Mouse (Mus musculus) stomach, embryonic 15.5 days (tissue): ENCODE results near the gene Ppp1r1c. TPM values are rescaled to one million over a fixed set of nuclear protein-coding genes. Genes with fewer than 3 reads are reported as not detected.

ENCODE experiments used
- ATAC-seq: fragments of 200-750 bp; cut with Nextera tagmentation; 2 replicates; pipeline ENCODE4 v1.8.0; 2017; ENCODE audit warnings: low read depth, moderate number of reproducible peaks, moderate TSS enrichment; ENCODE audit not compliant: insufficient read depth, low FRiP score
- H3K27ac ChIP-seq: fragments of 300-500 bp; sonication (generic); 2 replicates; pipeline ENCODE4 v1.5.1; 2015; ENCODE audit warnings: mild to moderate bottlenecking, inconsistent platforms
- H3K27me3 ChIP-seq: fragments of 300-500 bp; sonication (generic); replicated peaks from 2 replicates; pipeline ENCODE4 v1.6.1; 2015; ENCODE audit warnings: inconsistent platforms
- H3K36me3 ChIP-seq: fragments of 300-500 bp; sonication (generic); 2 replicates; pipeline ENCODE4 v1.6.1; 2015; ENCODE audit warnings: inconsistent platforms
- H3K4me1 ChIP-seq: fragments of 300-500 bp; sonication (generic); 2 replicates; pipeline ENCODE4 v1.6.1; 2015; ENCODE audit warnings: inconsistent platforms
- H3K4me2 ChIP-seq: fragments of 300-500 bp; sonication (generic); 2 replicates; pipeline ENCODE4 v1.6.1; 2015; ENCODE audit warnings: mild to moderate bottlenecking, inconsistent platforms
- H3K4me3 ChIP-seq: fragments of 300-500 bp; sonication (generic); replicated peaks from 2 replicates; pipeline ENCODE4 v1.5.1; 2015; ENCODE audit warnings: inconsistent platforms
- H3K9ac ChIP-seq: fragments of 300-500 bp; sonication (generic); 2 replicates; pipeline ENCODE4 v1.6.1; 2015; ENCODE audit warnings: inconsistent platforms
- H3K9me3 ChIP-seq: fragments of 300-500 bp; sonication (generic); 2 replicates; pipeline ENCODE4 v1.6.1; 2016; ENCODE audit warnings: inconsistent platforms
- WGBS: fragments of 180-500 bp; shearing (Covaris S2); methylation state at CpG from one replicate; pipeline ENCODE4 v1.1.7; 2015; 5-methylcytosine and 5-hydroxymethylcytosine counted together
- polyA plus RNA-seq: library from polyadenylated mRNA; unstranded; fragments of >200 nt; fragmentation: Nextera tagmentation; extraction: Ambion mirVana; gene quantifications from 2 replicates; pipeline ENCODE4 v1.2.1, GENCODE M21; 2015

Ppp1r1c gene
- polyA plus RNA-seq, result not detected in 2 replicates

GRCm38 (mm10) chr2:79707575-79707974, at the start of gene Ppp1r1c:
Ppp1r1c (plus strand) TSS chr2:79707780.
- Histone ChIP-seq H3K27ac (no peak within 1 kb of the TSS), H3K4me1 (no peaks in the 10 kb centered on the region), H3K4me3 (no peak within 1 kb of the TSS), H3K9ac (no peak within 1 kb of the TSS), H3K9me3 (no peaks in the 10 kb centered on the region), H3K36me3 (no peaks in the 10 kb centered on the region), H3K4me2 (no peak within 1 kb of the TSS), H3K27me3 (no peaks in the 10 kb centered on the region)
- WGBS, result 80% methylated on average over 6 of the region's 6 CpGs
- ATAC-seq, result no peak

- Histone ChIP-seq H3K4me3 (no peak overlapping the region), H3K36me3 (peaks cover 43% of the 10 kb centered on the region), H3K4me2 (no peak overlapping the region), H3K4me1 (no peaks in the 10 kb centered on the region), H3K27ac (no peak overlapping the region), H3K9me3 (no peaks in the 10 kb centered on the region), H3K27me3 (no peaks in the 10 kb centered on the region), H3K9ac (no peak overlapping the region)
- WGBS, result 90% methylated on average over 12 of the region's 12 CpGs
- no peak for ATAC-seq
Measured at GRCm38 (mm10) chr2:79660417-79661185, 47.0 kb upstream of the Ppp1r1c start.

GRCm38 (mm10) chr2:79661486-79662104, 46.0 kb upstream of the Ppp1r1c start:
- ATAC-seq, result no peak
- H3K9ac ChIP-seq, result no peak overlapping the region
- no peak overlapping the region for H3K27ac ChIP-seq
- no peaks in the 10 kb centered on the region for H3K4me1 ChIP-seq
- H3K9me3 ChIP-seq, result no peaks in the 10 kb centered on the region
- H3K36me3 ChIP-seq, result peaks cover 42% of the 10 kb centered on the region
- no peak overlapping the region for H3K4me2 ChIP-seq
- H3K27me3 ChIP-seq, result no peaks in the 10 kb centered on the region
- H3K4me3 ChIP-seq, result no peak overlapping the region
- WGBS, result 70% methylated on average over 7 of the region's 7 CpGs

- Histone ChIP-seq H3K27me3 (no peaks in the 10 kb centered on the region), H3K9me3 (no peaks in the 10 kb centered on the region), H3K4me1 (no peaks in the 10 kb centered on the region), H3K4me2 (no peak overlapping the region), H3K9ac (no peak overlapping the region), H3K27ac (no peak overlapping the region; the same call in 1 of the 2 replicates), H3K4me3 (no peak overlapping the region), H3K36me3 (peaks cover 26% of the 10 kb centered on the region)
- ATAC-seq, result no peak
- 74% methylated on average over 3 of the region's 3 CpGs for WGBS
Measured at GRCm38 (mm10) chr2:79664532-79665286, 42.9 kb upstream of the Ppp1r1c start.

- no peak for ATAC-seq
- H3K4me3 ChIP-seq, result no peak overlapping the region
- no peak overlapping the region for H3K4me2 ChIP-seq
- peak overlapping the region; percentile 28; the same call in 1 of the 2 replicates for H3K27ac ChIP-seq
- H3K9me3 ChIP-seq, result no peaks in the 10 kb centered on the region
- WGBS, result 45% methylated on average over 3 of the region's 3 CpGs
- no peaks in the 10 kb centered on the region for H3K27me3 ChIP-seq
- H3K4me1 ChIP-seq, result no peaks in the 10 kb centered on the region
- no peak overlapping the region for H3K9ac ChIP-seq
- peaks cover 24% of the 10 kb centered on the region for H3K36me3 ChIP-seq
Measured at GRCm38 (mm10) chr2:79665492-79665891, 42.1 kb upstream of the Ppp1r1c start.

- no peaks in the 10 kb centered on the region for H3K9me3 ChIP-seq
- no peak overlapping the region for H3K27ac ChIP-seq
- H3K4me3 ChIP-seq, result no peak overlapping the region
- no peak for ATAC-seq
- H3K36me3 ChIP-seq, result peaks cover 8% of the 10 kb centered on the region; the same call in 1 of the 2 replicates
- no peak overlapping the region for H3K4me2 ChIP-seq
- WGBS, result 89% methylated on average over 3 of the region's 3 CpGs
- H3K27me3 ChIP-seq, result no peaks in the 10 kb centered on the region
- no peak overlapping the region for H3K9ac ChIP-seq
- no peaks in the 10 kb centered on the region for H3K4me1 ChIP-seq
Measured at GRCm38 (mm10) chr2:79675266-79675665, 32.3 kb upstream of the Ppp1r1c start.

- Histone ChIP-seq H3K9ac (no peak overlapping the region), H3K4me1 (no peaks in the 10 kb centered on the region), H3K27me3 (no peaks in the 10 kb centered on the region), H3K9me3 (no peaks in the 10 kb centered on the region), H3K4me3 (no peak overlapping the region), H3K27ac (no peak overlapping the region), H3K36me3 (no peaks in the 10 kb centered on the region), H3K4me2 (no peak overlapping the region)
- ATAC-seq, result no peak
- 36% methylated on average over 1 of the region's 1 CpGs for WGBS
Measured at GRCm38 (mm10) chr2:79677663-79678257, 29.8 kb upstream of the Ppp1r1c start.

- Histone ChIP-seq H3K4me1 (no peaks in the 10 kb centered on the region), H3K4me3 (no peak overlapping the region), H3K9me3 (no peaks in the 10 kb centered on the region), H3K36me3 (no peaks in the 10 kb centered on the region), H3K27ac (no peak overlapping the region), H3K4me2 (no peak overlapping the region), H3K27me3 (no peaks in the 10 kb centered on the region), H3K9ac (no peak overlapping the region)
- ATAC-seq, result no peak
- 50% methylated on average over 4 of the region's 4 CpGs for WGBS
Measured at GRCm38 (mm10) chr2:79681672-79682071, 25.9 kb upstream of the Ppp1r1c start.

- no peaks in the 10 kb centered on the region for H3K9me3 ChIP-seq
- no peak overlapping the region for H3K9ac ChIP-seq
- no peaks in the 10 kb centered on the region for H3K4me1 ChIP-seq
- H3K4me3 ChIP-seq, result no peak overlapping the region
- H3K27ac ChIP-seq, result no peak overlapping the region
- no peak for ATAC-seq
- WGBS, result 91% methylated on average over 4 of the region's 4 CpGs
- no peak overlapping the region for H3K4me2 ChIP-seq
- H3K36me3 ChIP-seq, result no peaks in the 10 kb centered on the region
- no peaks in the 10 kb centered on the region for H3K27me3 ChIP-seq
Measured at GRCm38 (mm10) chr2:79683258-79683657, 24.3 kb upstream of the Ppp1r1c start.

GRCm38 (mm10) chr2:79690838-79691237, 16.7 kb upstream of the Ppp1r1c start:
- Histone ChIP-seq H3K27me3 (no peaks in the 10 kb centered on the region), H3K4me1 (0 out of 2 replicates have a peak, but pooled peaks cover 2% of the 10 kb centered on the region), H3K36me3 (no peaks in the 10 kb centered on the region)

GRCm38 (mm10) chr2:79695190-79695589, 12.4 kb upstream of the Ppp1r1c start:
- no peak for ATAC-seq
- H3K27me3 ChIP-seq, result no peaks in the 10 kb centered on the region

More at GRCm38 (mm10) chr2:79690838-79691237, 16.7 kb upstream of the Ppp1r1c start:
- H3K27ac ChIP-seq, result no peak overlapping the region
- H3K9me3 ChIP-seq, result no peaks in the 10 kb centered on the region
- no peak overlapping the region for H3K4me2 ChIP-seq
- H3K9ac ChIP-seq, result no peak overlapping the region
- WGBS, result 34% methylated on average over 3 of the region's 3 CpGs
- H3K4me3 ChIP-seq, result no peak overlapping the region
- no peak for ATAC-seq

More at GRCm38 (mm10) chr2:79695190-79695589, 12.4 kb upstream of the Ppp1r1c start:
- no peak overlapping the region for H3K9ac ChIP-seq
- 0 out of 2 replicates have a peak, but pooled peaks cover 2% of the 10 kb centered on the region for H3K4me1 ChIP-seq
- 85% methylated on average over 4 of the region's 4 CpGs for WGBS
- no peaks in the 10 kb centered on the region for H3K36me3 ChIP-seq
- H3K4me2 ChIP-seq, result no peak overlapping the region
- H3K9me3 ChIP-seq, result no peaks in the 10 kb centered on the region
- H3K27ac ChIP-seq, result no peak overlapping the region
- H3K4me3 ChIP-seq, result no peak overlapping the region
